Mouse (Mus musculus) E14TG2a.4 (cell line): Measurements from ENCODE around the gene Gnas.

ENCODE experiments used
- H3K27me3 ChIP-seq: 2 replicates; pipeline ENCODE4 v1.6.1; 2014; ENCODE audit warnings: low read length, control low read depth; ENCODE audit not compliant: insufficient read depth
- H3K36me3 ChIP-seq: 2 replicates; pipeline ENCODE4 v1.6.1; 2014; ENCODE audit warnings: low read length, control low read depth; ENCODE audit not compliant: insufficient read depth
- H3K4me1 ChIP-seq: replicated peaks from 2 replicates; pipeline ENCODE4 v1.6.1; 2014; ENCODE audit warnings: low read depth, low read length, control low read depth
- H3K4me3 ChIP-seq: replicated peaks from 2 replicates; pipeline ENCODE4 v1.5.1; 2014; ENCODE audit warnings: mild to moderate bottlenecking, low read length
- H3K9me3 ChIP-seq: 2 replicates; pipeline ENCODE4 v1.6.1; 2014; ENCODE audit warnings: low read length, control low read depth
- CTCF ChIP-seq: conservative IDR thresholded peaks from 2 replicates; pipeline ENCODE4 v1.5.1; 2014; ENCODE audit warnings: low read length
- NANOG ChIP-seq: IDR thresholded peaks from 2 replicates; pipeline ENCODE4 v1.6.1; 2014; ENCODE audit warnings: borderline replicate concordance, low read length, mixed read lengths
- POU5F1 ChIP-seq: IDR thresholded peaks from 2 replicates; pipeline ENCODE4 v1.6.1; 2014; ENCODE audit warnings: low read length, borderline replicate concordance

Gene Gnas

GRCm38 (mm10) chr2:174327295-174327981 is 43.3 kb downstream of the Gnas start:
- H3K4me1 ChIP-seq = peaks cover 28% of the 10 kb centered on the region
- TF ChIP-seq CTCF (no peak), NANOG (no peak)

DNA sequence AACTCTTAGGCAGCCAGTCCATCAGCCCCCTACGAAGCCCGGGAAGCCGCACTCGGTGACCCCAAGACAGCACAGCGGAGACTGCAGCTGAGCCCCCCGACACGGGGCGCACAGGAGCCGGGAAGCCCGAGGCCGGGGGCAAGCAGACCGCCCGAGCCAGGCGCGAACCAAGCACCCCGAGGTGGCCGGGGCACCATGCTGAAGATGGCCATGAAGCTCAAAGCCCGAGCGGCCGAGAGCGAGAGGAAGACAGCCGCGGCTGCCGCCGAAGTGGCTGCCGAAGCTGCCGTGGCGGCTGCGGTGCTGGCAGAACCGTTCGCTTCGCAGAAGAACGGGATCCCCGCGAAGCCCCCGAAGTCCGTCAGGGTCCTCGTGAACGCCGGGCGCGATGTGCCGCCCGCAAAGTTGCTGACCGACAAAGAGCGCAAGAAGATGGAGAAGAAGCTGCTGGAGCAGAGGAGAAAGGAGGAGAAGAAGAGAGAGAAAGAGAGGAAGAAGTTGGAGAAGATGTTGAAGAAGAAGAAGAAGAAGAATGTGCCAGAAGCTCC is 44.3 kb downstream of the Gnas start:
- Histone ChIP-seq H3K27me3 (peaks cover 53% of the 10 kb centered on the region), H3K4me3 (peak overlapping the region; percentile 86), H3K4me1 (peaks cover 38% of the 10 kb centered on the region), H3K9me3 (no peaks in the 10 kb centered on the region), H3K36me3 (peaks cover 10% of the 10 kb centered on the region)
- no peak for TF ChIP-seq POU5F1
- TF ChIP-seq CTCF = no peak
- TF ChIP-seq NANOG = no peak

More at GRCm38 (mm10) chr2:174327295-174327981, 43.3 kb downstream of the Gnas start:
- peaks cover 54% of the 10 kb centered on the region for H3K27me3 ChIP-seq
- H3K9me3 ChIP-seq = no peaks in the 10 kb centered on the region
- H3K4me3 ChIP-seq = peak overlapping the region; percentile 86
- peaks cover 19% of the 10 kb centered on the region for H3K36me3 ChIP-seq

DNA sequence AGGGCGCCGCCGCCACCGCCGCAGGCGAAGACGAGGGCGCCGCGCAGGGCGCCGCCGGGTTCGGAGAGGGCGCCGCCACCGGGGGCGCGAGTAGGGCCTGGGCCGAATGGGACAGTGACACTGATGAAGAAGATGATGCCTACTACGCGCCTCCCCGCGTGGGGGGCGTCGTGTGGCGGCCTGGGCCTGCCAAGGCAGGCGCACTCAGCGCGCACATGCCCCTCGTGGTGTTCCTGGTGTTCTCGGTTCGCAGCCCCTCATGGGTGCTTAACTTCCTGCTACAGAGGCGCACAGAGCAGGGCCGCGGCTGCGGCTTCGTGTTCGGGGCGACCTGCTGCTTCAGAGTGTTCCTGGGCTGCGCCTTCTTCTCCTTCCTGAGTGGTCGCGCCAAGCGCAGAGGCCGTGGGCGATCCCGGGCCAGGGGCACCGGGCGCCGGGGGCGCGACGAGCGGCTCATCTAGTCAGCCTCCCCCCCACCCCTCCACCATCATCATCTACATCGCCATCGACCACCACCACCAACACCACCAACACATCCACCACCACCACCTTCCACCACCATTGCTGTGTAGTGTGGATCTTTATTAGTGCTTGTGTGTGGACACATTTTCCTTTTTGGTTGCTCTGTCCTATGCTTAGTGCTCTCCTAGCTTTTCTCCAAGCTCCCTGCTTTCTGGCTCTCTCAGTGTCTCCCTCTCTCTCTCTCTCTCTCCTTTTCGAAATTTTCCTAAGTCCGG is 45.0 kb downstream of the Gnas start:
- peaks cover 44% of the 10 kb centered on the region for H3K4me1 ChIP-seq
- H3K36me3 ChIP-seq = peaks cover 4% of the 10 kb centered on the region; the same call in 1 of the 2 replicates
- H3K4me3 ChIP-seq = peak overlapping the region; percentile 86
- H3K27me3 ChIP-seq = peaks cover 48% of the 10 kb centered on the region
- no peaks in the 10 kb centered on the region for H3K9me3 ChIP-seq
- TF ChIP-seq CTCF = no peak
- TF ChIP-seq NANOG = no peak
- no peak for TF ChIP-seq POU5F1

- Histone ChIP-seq H3K4me3 (peak overlapping the region; percentile 86), H3K27me3 (peaks cover 44% of the 10 kb centered on the region), H3K9me3 (no peaks in the 10 kb centered on the region), H3K36me3 (peaks cover 3% of the 10 kb centered on the region; the same call in 1 of the 2 replicates), H3K4me1 (peaks cover 53% of the 10 kb centered on the region)
- TF ChIP-seq POU5F1 = no peak
- no peak for TF ChIP-seq NANOG
- TF ChIP-seq CTCF = no peak
These were observed 45.8 kb downstream of the Gnas start for GRCm38 (mm10) chr2:174329663-174330615.

- TF ChIP-seq NANOG (no peak), POU5F1 (no peak), CTCF (no peak)
These were observed 46.6 kb downstream of the Gnas start for GRCm38 (mm10) chr2:174330616-174331191.

GRCm38 (mm10) chr2:174331282-174332030 is 47.3 kb downstream of the Gnas start:
- H3K36me3 ChIP-seq = peaks cover 6% of the 10 kb centered on the region; the same call in 1 of the 2 replicates
- H3K4me1 ChIP-seq = peaks cover 54% of the 10 kb centered on the region
- peak overlapping the region; percentile 86 for H3K4me3 ChIP-seq
- peaks cover 30% of the 10 kb centered on the region for H3K27me3 ChIP-seq
- H3K9me3 ChIP-seq = no peaks in the 10 kb centered on the region
- TF ChIP-seq POU5F1 (no peak), CTCF (no peak), NANOG (no peak)

More at GRCm38 (mm10) chr2:174330616-174331191, 46.6 kb downstream of the Gnas start:
- Histone ChIP-seq H3K27me3 (peaks cover 37% of the 10 kb centered on the region), H3K36me3 (peaks cover 4% of the 10 kb centered on the region; the same call in 1 of the 2 replicates), H3K4me3 (peak overlapping the region; percentile 86), H3K4me1 (peaks cover 55% of the 10 kb centered on the region), H3K9me3 (no peaks in the 10 kb centered on the region)

GRCm38 (mm10) chr2:174333239-174333890 is 49.2 kb downstream of the Gnas start:
- Histone ChIP-seq H3K36me3 (peaks cover 9% of the 10 kb centered on the region; the same call in 1 of the 2 replicates), H3K9me3 (no peaks in the 10 kb centered on the region), H3K4me1 (peaks cover 42% of the 10 kb centered on the region), H3K4me3 (no peak overlapping the region), H3K27me3 (peaks cover 11% of the 10 kb centered on the region)
- no peak for TF ChIP-seq POU5F1
- no peak for TF ChIP-seq NANOG
- no peak for TF ChIP-seq CTCF
